Mouse (Mus musculus) embryonic fibroblast, embryonic 13.5 days (primary cell): ENCODE measurements around the gene Scarb1. TPM values are rescaled to one million over a fixed set of nuclear protein-coding genes. Genes with fewer than 3 reads are reported as not detected.

Source experiments
- H3K27ac ChIP-seq: 2 replicates; pipeline ENCODE4 v1.5.1; 2012; ENCODE audit warnings: low read length, control low read depth, inconsistent platforms; ENCODE audit not compliant: insufficient read depth
- H3K4me1 ChIP-seq: 2 replicates; pipeline ENCODE4 v1.6.1; 2011; ENCODE audit warnings: low read length; ENCODE audit not compliant: control insufficient read depth, insufficient read depth
- H3K4me3 ChIP-seq: 2 replicates; pipeline ENCODE4 v1.5.1; 2011; ENCODE audit warnings: mild to moderate bottlenecking, control low read depth, low read length; ENCODE audit not compliant: insufficient read depth
- CTCF ChIP-seq: IDR thresholded peaks from 2 replicates; pipeline ENCODE4 v1.5.1; 2011; ENCODE audit warnings: mild to moderate bottlenecking, control low read depth, low read length, moderate library complexity, borderline replicate concordance; ENCODE audit not compliant: insufficient read depth
- POLR2A ChIP-seq: IDR thresholded peaks from 2 replicates; pipeline ENCODE4 v1.6.1; 2011; ENCODE audit warnings: low read depth, mild to moderate bottlenecking, control low read depth, low read length, moderate library complexity
- polyA plus RNA-seq: library from polyadenylated mRNA; stranded (reverse); fragments of >200 nt; gene quantifications from 2 replicates; pipeline ENCODE4 v1.2.4, GENCODE M21; 2011; ENCODE audit warnings: low read depth; ENCODE audit not compliant: missing spikeins, insufficient read length

Scarb1 gene
- polyA plus RNA-seq, 1 experiment: 47.8 TPM

DNA sequence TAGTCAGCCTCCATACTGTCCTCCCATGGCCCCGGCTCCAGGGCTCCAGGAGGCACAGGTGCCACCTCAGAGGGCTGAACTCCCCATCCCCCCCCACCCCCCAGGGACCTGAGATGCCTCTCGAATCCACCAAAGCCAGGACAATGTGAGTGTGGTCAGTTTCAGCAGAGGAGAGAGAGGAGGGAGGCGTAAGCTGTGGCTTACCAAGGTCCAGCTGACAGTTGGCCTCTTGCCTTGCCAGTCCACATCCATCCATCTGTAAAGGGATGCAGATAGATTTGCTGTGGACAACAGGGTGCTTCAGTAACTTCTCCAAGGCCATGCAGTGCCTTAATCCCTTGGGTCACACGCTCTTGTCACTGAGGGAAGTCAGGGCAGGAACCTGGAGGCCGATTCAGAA, 110.4 kb downstream of the Scarb1 start:
- TF ChIP-seq CTCF: no peak
- TF ChIP-seq POLR2A: no peak
- Histone ChIP-seq H3K4me1 (no peaks in the 10 kb centered on the region), H3K4me3 (no peak overlapping the region), H3K27ac (no peak overlapping the region)

DNA sequence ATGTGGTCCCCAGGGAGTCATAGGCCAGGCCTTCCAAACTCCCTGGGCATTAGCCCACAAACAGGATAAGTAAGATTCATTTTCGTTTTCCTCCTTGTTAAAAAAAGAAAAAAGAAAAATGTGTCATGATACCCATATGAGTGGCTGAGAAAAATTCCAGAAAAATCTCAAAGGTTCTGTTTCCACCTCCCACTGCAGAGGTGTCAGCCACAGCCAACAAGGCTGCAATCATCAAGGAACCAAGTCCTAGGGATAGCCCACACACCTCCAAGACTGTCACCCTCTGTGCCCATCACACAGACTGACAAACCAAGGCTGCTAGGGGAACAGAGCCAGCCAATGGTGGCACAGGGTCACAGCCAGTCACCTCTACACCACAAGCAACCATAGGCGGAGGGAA, 111.8 kb downstream of the Scarb1 start:
- Histone ChIP-seq H3K4me1 (no peaks in the 10 kb centered on the region), H3K27ac (no peak overlapping the region), H3K4me3 (no peak overlapping the region)
- TF ChIP-seq POLR2A (no peak), CTCF (no peak)

DNA sequence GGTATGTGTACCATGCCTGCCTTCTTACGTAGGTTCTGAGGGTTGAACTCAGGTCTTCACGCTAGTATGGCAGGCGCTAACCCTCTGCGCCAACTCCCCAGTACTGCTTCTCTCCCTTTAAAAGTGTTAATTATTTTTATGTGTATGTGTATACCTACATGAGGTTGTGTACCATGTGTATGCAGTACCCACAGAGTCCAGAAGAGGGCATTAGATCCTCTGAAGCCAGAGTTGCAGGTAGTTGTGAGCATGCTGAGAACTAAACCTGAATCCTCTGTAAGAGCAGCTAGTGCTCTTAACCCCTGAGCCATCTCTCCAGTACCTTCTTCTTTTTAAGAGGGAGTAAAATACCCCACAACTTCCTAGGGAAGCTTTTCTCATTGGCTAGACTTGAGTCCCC, 113.2 kb downstream of the Scarb1 start:
- TF ChIP-seq POLR2A: no peak
- no peak for TF ChIP-seq CTCF
- Histone ChIP-seq H3K4me1 (no peaks in the 10 kb centered on the region), H3K4me3 (no peak overlapping the region), H3K27ac (no peak overlapping the region)

Other genes with a start within 250 kb of the Scarb1 start
- gene Ncor2, start 161.9 kb downstream of the Scarb1 start, polyA plus RNA-seq: 110 and 130 TPM in 2 replicates
- gene Gm10382, start 48.2 kb upstream of the Scarb1 start, polyA plus RNA-seq: not detected in 2 replicates
- gene Ubc, start 49.1 kb upstream of the Scarb1 start, polyA plus RNA-seq: 543 and 665 TPM in 2 replicates
- 18.6 and 27.6 TPM in 2 replicates for gene Dhx37, start 93.0 kb upstream of the Scarb1 start, polyA plus RNA-seq
- 30.2 and 37.5 TPM in 2 replicates for gene Bri3bp, start 100.5 kb upstream of the Scarb1 start, polyA plus RNA-seq
- 40.7 and 44.4 TPM in 2 replicates for gene Aacs, start 134.7 kb upstream of the Scarb1 start, polyA plus RNA-seq
- gene Tmem132b, start 190.7 kb upstream of the Scarb1 start, polyA plus RNA-seq: 0.07 TPM in 1 of 2 replicates, not detected in the other